Mouse (Mus musculus) kidney, adult 2 months (tissue): ENCODE data around the gene Ccndbp1. TPM values are rescaled to one million over a fixed set of nuclear protein-coding genes. Genes with fewer than 3 reads are reported as not detected.

Source experiments
- DNase-seq: peaks from one replicate; pipeline ENCODE4 v3.0.0; 2021
- H3K27ac ChIP-seq: fragments of 200-500 bp; 2 replicates; pipeline ENCODE4 v1.5.1; 2012; ENCODE audit warnings: low read depth, low read length, control low read depth, inconsistent platforms; ENCODE audit not compliant: insufficient read depth
- H3K27me3 ChIP-seq: fragments of 200-500 bp; replicated peaks from 2 replicates; pipeline ENCODE4 v1.6.1; 2012; ENCODE audit warnings: mild to moderate bottlenecking, moderate library complexity, low read length, inconsistent platforms; ENCODE audit not compliant: control insufficient read depth, insufficient read depth
- H3K36me3 ChIP-seq: fragments of 200-500 bp; 2 replicates; pipeline ENCODE4 v1.6.1; 2012; ENCODE audit warnings: mild to moderate bottlenecking, moderate library complexity, low read length, inconsistent platforms; ENCODE audit not compliant: control insufficient read depth, insufficient read depth
- H3K4me1 ChIP-seq: fragments of 200-500 bp; 2 replicates; pipeline ENCODE4 v1.6.1; 2011; ENCODE audit warnings: low read length; ENCODE audit not compliant: control insufficient read depth, insufficient read depth
- H3K4me3 ChIP-seq: fragments of 200-500 bp; 2 replicates; pipeline ENCODE4 v1.5.1; 2011; ENCODE audit warnings: mild to moderate bottlenecking, low read depth, low read length, control low read depth; ENCODE audit not compliant: insufficient read depth
- CTCF ChIP-seq: fragments of 200-500 bp; conservative IDR thresholded peaks from 2 replicates; pipeline ENCODE4 v1.5.1; 2011; ENCODE audit warnings: low read depth, mild to moderate bottlenecking, control low read depth, low read length, moderate library complexity, mixed read lengths; ENCODE audit not compliant: insufficient read depth, insufficient read length
- POLR2A ChIP-seq: fragments of 200-500 bp; IDR thresholded peaks from one replicate; pipeline ENCODE4 v1.6.1; 2011; ENCODE audit warnings: low read depth, low read length, control low read depth
- WGBS: fragments of 180-500 bp; shearing (Covaris S2); methylation state at CpG from one replicate; pipeline ENCODE4 v1.1.7; 2018; 5-methylcytosine and 5-hydroxymethylcytosine counted together
- polyA plus RNA-seq: library from polyadenylated mRNA; depleted of rRNA; stranded (reverse); fragments of >200 nt; gene quantifications from 2 replicates; pipeline ENCODE4 v1.2.3, GENCODE M21; 2012

Ccndbp1 gene
- polyA plus RNA-seq, 1 experiment, result 40.7 TPM

- no peaks in the 10 kb centered on the region for H3K27me3 ChIP-seq
- H3K4me1 ChIP-seq, result no peaks in the 10 kb centered on the region
- H3K36me3 ChIP-seq, result no peaks in the 10 kb centered on the region; the same call in 1 of the 2 replicates
- TF ChIP-seq CTCF, result no peak
- no peak for TF ChIP-seq POLR2A
- DNase-seq, result no peak
- 87% methylated on average over 8 of the region's 8 CpGs for WGBS
- no peak overlapping the region for H3K4me3 ChIP-seq
- no peak overlapping the region for H3K27ac ChIP-seq
These were observed 9.3 kb upstream of the Ccndbp1 start for GRCm38 (mm10) chr2:120998863-120999262.

- no peaks in the 10 kb centered on the region for H3K27me3 ChIP-seq
- no peak overlapping the region for H3K4me3 ChIP-seq
- H3K36me3 ChIP-seq, result no peaks in the 10 kb centered on the region; the same call in 1 of the 2 replicates
- peak; percentile 25; the same call in 1 of the 2 replicates for TF ChIP-seq CTCF
- no peak for TF ChIP-seq POLR2A
- 0 out of 2 replicates have a peak, but pooled peaks cover 3% of the 10 kb centered on the region for H3K4me1 ChIP-seq
- DNase-seq, result no peak
- 89% methylated on average over 2 of the region's 2 CpGs for WGBS
- H3K27ac ChIP-seq, result no peak overlapping the region
These were observed 4.6 kb upstream of the Ccndbp1 start for GRCm38 (mm10) chr2:121003586-121003985.

GRCm38 (mm10) chr2:121004018-121004811, 4.0 kb upstream of the Ccndbp1 start:
- H3K36me3 ChIP-seq, result no peaks in the 10 kb centered on the region; the same call in 1 of the 2 replicates
- no peak overlapping the region for H3K4me3 ChIP-seq
- H3K27me3 ChIP-seq, result no peaks in the 10 kb centered on the region
- H3K27ac ChIP-seq, result no peak overlapping the region
- no peak for DNase-seq
- no peak for TF ChIP-seq POLR2A
- no peak for TF ChIP-seq CTCF
- H3K4me1 ChIP-seq, result peaks cover 3% of the 10 kb centered on the region; the same call in 1 of the 2 replicates
- 88% methylated on average over 7 of the region's 7 CpGs for WGBS

GRCm38 (mm10) chr2:121006986-121007385, 1.2 kb upstream of the Ccndbp1 start:
- peak; percentile 56 for DNase-seq
- Histone ChIP-seq H3K4me1 (peaks cover 3% of the 10 kb centered on the region; the same call in 1 of the 2 replicates), H3K36me3 (no peaks in the 10 kb centered on the region), H3K27ac (no peak overlapping the region), H3K27me3 (no peaks in the 10 kb centered on the region), H3K4me3 (no peak overlapping the region)
- WGBS, result 45% methylated on average over 1 of the region's 1 CpGs
- TF ChIP-seq POLR2A (no peak), CTCF (no peak)

- peak overlapping the region; percentile 87 for H3K4me3 ChIP-seq
- no peak for DNase-seq
- no peak for TF ChIP-seq CTCF
- TF ChIP-seq POLR2A, result no peak
- WGBS, result 2% methylated on average over 12 of the region's 12 CpGs
- no peaks in the 10 kb centered on the region for H3K27me3 ChIP-seq
- no peak overlapping the region for H3K27ac ChIP-seq
- peaks cover 3% of the 10 kb centered on the region; the same call in 1 of the 2 replicates for H3K4me1 ChIP-seq
- no peaks in the 10 kb centered on the region for H3K36me3 ChIP-seq
These were observed 433 bp downstream of the Ccndbp1 start for GRCm38 (mm10) chr2:121008664-121009007.

GRCm38 (mm10) chr2:121009071-121009677, 971 bp downstream of the Ccndbp1 start:
- Histone ChIP-seq H3K27ac (no peak overlapping the region), H3K27me3 (no peaks in the 10 kb centered on the region), H3K4me1 (peaks cover 3% of the 10 kb centered on the region; the same call in 1 of the 2 replicates), H3K36me3 (no peaks in the 10 kb centered on the region), H3K4me3 (peak overlapping the region; percentile 87)
- 17% methylated on average over 5 of the region's 5 CpGs for WGBS
- TF ChIP-seq CTCF (no peak), POLR2A (no peak)
- no peak for DNase-seq

- peaks cover 5% of the 10 kb centered on the region for H3K36me3 ChIP-seq
- 93% methylated on average over 9 of the region's 9 CpGs for WGBS
- no peak overlapping the region for H3K27ac ChIP-seq
- H3K4me3 ChIP-seq, result no peak overlapping the region
- TF ChIP-seq CTCF, result no peak
- TF ChIP-seq POLR2A, result no peak
- no peaks in the 10 kb centered on the region for H3K27me3 ChIP-seq
- DNase-seq, result no peak
- H3K4me1 ChIP-seq, result peaks cover 3% of the 10 kb centered on the region; the same call in 1 of the 2 replicates
These were observed 4.5 kb downstream of the Ccndbp1 start for GRCm38 (mm10) chr2:121012676-121013075.
